Mouse (Mus musculus): ENCODE measurements around the gene Tsen15. TPM values are rescaled to one million over a fixed set of nuclear protein-coding genes. Genes with fewer than 3 reads are reported as not detected.
A peak's percentile ranks its signal among the peaks of the same experiment; 100 is the strongest.
"Not testable (repeated sequence)": the region's sequence is repeated elsewhere in the genome, so short reads cannot be mapped to it uniquely, and the experiment has no call there.

Gene Tsen15
- polyA plus RNA-seq, 1 experiment from 2014 or later: 36.4 TPM

DNA sequence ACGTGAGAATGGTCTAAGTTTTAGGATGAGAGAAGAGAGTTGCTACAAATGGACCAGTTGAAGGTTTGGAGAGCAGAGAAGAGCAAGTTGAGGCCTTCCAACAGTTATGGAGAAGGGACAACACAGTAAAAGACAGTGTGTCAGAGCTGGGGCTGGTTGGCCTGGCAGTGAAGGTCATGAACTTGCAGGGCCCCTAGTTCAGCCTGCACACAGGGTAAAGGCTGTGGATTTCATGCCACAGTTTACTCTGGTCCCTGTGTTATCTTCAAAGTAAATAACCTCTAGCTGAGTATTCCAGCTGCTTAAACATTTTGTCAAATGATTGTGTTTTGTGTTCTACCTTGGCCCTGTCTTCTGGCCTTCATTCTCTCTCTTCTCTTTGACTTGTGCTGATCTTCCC is 12.2 kb upstream of the Tsen15 start:
- ATAC-seq (ENCODE audit: low FRiP score, low TSS enrichment): no peak
- WGBS: 65% methylated on average over 1 of the region's 1 CpGs
- H3K9me3 ChIP-seq (ENCODE audit: control insufficient read depth, low read length): no peaks in the 10 kb centered on the region

DNA sequence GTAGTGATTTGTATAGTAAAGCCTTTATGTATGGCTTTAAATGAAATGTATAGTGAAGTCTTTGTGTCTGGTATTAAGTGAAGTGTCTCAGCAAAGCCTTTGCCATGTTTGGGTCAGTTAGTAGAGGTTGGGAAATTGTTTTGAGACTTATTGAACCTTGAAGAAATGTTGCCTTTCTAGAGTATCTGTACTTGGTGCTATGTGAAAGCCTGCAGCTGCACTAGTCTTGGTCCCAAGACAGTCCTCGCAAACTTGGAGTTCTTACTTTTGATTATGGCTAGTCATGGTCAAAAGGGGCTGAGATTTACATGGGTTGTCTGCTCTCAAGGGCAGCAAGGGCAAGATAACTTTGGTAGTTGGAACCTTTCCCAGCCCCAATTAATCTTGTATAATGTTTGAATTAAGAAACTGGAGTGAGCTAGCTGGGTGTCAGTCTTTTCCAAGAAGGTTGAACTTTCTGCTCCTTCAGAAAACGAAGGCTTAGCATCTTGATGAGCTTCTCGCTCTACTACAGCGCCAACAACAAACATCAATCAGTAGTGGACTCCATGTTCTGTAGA is 8.5 kb upstream of the Tsen15 start:
- Histone ChIP-seq H3K27me3 (ENCODE audit: control insufficient read depth, insufficient read depth, low read length) (peaks cover 5% of the 10 kb centered on the region; the same call in 1 of the 2 replicates), H3K4me1 (ENCODE audit: control insufficient read depth, insufficient read depth, low read length) (0 out of 2 replicates have a peak, but pooled peaks cover 2% of the 10 kb centered on the region), H3K4me2 (ENCODE audit: low read length) (no peak overlapping the region), H3K27ac (replicated peaks; ENCODE audit: low read depth, low read length) (no peak overlapping the region), H3K36me3 (ENCODE audit: control insufficient read depth, insufficient read depth, low read length) (no peaks in the 10 kb centered on the region), H3K4me3 (replicated peaks; ENCODE audit: low read depth, low read length) (no peak overlapping the region), H3K9ac (replicated peaks; ENCODE audit: low read length) (no peak overlapping the region), H3K9me3 (ENCODE audit: control insufficient read depth, low read length) (no peaks in the 10 kb centered on the region)
- DNase-seq: no peak
- ATAC-seq (ENCODE audit: low FRiP score, low TSS enrichment): no peak
- 89% methylated on average over 4 of the region's 4 CpGs for WGBS

More for the DNA sequence above, 12.2 kb upstream of the Tsen15 start:
- 0 out of 2 replicates have a peak, but pooled peaks cover 2% of the 10 kb centered on the region for H3K4me1 ChIP-seq (ENCODE audit: control insufficient read depth, insufficient read depth, low read length)
- H3K4me3 ChIP-seq (replicated peaks; ENCODE audit: low read depth, low read length): no peak overlapping the region
- H3K4me2 ChIP-seq (ENCODE audit: low read length): no peak overlapping the region
- no peak for DNase-seq
- no peaks in the 10 kb centered on the region for H3K36me3 ChIP-seq (ENCODE audit: control insufficient read depth, insufficient read depth, low read length)
- H3K27ac ChIP-seq (replicated peaks; ENCODE audit: low read depth, low read length): no peak overlapping the region
- H3K27me3 ChIP-seq (ENCODE audit: control insufficient read depth, insufficient read depth, low read length): peaks cover 10% of the 10 kb centered on the region
- no peak overlapping the region for H3K9ac ChIP-seq (replicated peaks; ENCODE audit: low read length)

DNA sequence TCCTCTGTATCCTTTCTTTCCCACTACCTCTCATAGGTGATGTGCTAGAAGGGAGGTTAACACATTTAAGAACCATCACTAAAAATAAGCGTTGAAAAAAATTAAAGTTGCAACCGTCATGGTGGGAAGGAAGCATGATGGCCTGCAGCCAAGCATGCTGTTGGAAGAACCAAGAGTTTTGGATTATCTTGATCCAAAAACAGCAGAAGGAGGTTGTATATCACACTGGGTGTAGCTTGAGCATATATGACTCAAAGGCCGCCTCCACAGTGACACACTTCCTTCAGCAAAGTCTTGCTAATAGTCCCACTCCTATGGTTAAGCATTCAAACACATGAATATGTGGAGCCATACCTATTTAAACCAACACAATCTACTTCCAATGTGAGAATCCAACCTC is 7.6 kb upstream of the Tsen15 start:
- 94% methylated on average over 3 of the region's 3 CpGs for WGBS
- ATAC-seq (ENCODE audit: low FRiP score, low TSS enrichment): no peak

DNA sequence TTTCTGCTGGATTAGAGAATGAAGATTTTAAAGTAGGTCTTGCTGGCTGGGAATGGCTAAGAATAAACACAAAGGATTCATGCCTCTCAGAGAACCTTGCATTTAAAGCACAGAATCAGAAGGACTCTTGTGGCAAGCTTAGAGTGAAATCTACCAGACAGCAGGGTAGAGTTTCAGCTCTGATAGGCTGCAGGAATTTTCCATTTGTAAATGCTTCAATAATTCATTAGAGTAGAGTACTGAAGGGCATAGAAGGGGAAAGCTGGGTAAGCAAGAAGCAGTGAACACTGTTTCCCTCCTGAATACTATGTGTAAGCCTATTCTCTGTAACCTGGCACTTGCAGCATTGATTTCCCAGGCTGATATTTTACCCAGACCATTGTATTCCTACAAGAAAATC is 2.8 kb upstream of the Tsen15 start:
- DNase-seq: peak; percentile 35
- no peaks in the 10 kb centered on the region for H3K27me3 ChIP-seq (ENCODE audit: control insufficient read depth, insufficient read depth, low read length)

More for the DNA sequence above, 7.6 kb upstream of the Tsen15 start:
- H3K9me3 ChIP-seq (ENCODE audit: control insufficient read depth, low read length): no peaks in the 10 kb centered on the region
- H3K36me3 ChIP-seq (ENCODE audit: control insufficient read depth, insufficient read depth, low read length): no peaks in the 10 kb centered on the region
- H3K27me3 ChIP-seq (ENCODE audit: control insufficient read depth, insufficient read depth, low read length): peaks cover 5% of the 10 kb centered on the region; the same call in 1 of the 2 replicates
- no peak overlapping the region for H3K4me2 ChIP-seq (ENCODE audit: low read length)
- no peak overlapping the region for H3K4me3 ChIP-seq (replicated peaks; ENCODE audit: low read depth, low read length)
- H3K4me1 ChIP-seq (ENCODE audit: control insufficient read depth, insufficient read depth, low read length): no peaks in the 10 kb centered on the region
- no peak overlapping the region for H3K9ac ChIP-seq (replicated peaks; ENCODE audit: low read length)
- H3K27ac ChIP-seq (replicated peaks; ENCODE audit: low read depth, low read length): no peak overlapping the region
- DNase-seq: no peak

DNA sequence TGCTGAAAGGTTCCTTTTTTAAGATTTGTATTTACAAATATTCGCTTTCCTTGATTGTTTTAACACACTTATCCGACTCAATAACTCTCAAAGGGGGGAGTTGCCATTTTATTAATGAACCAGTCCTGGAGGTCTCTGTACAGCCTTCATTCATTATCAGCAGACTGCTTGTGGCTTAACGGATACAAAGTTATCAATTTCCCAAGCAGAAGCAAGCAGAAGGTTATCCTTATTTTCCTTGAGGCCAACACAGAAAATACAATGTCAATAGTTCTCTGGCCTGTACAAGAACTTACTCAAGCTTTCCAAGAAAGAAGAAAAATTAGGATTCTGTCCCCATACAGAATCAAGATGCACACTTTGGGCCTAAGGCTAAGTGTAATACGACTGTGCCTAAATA is 795 bp downstream of the Tsen15 start:
- Histone ChIP-seq H3K9ac (replicated peaks; ENCODE audit: low read length) (peak overlapping the region; percentile 72), H3K4me3 (replicated peaks; ENCODE audit: low read depth, low read length) (peak overlapping the region; percentile 76), H3K4me2 (ENCODE audit: low read length) (peak overlapping the region; percentile 63)
- H3K9me3 ChIP-seq (ENCODE audit: control insufficient read depth, low read length); H3K27ac ChIP-seq (replicated peaks; ENCODE audit: low read depth, low read length); H3K4me1 ChIP-seq (ENCODE audit: control insufficient read depth, insufficient read depth, low read length); ATAC-seq (ENCODE audit: low FRiP score, low TSS enrichment); H3K27me3 ChIP-seq (ENCODE audit: control insufficient read depth, insufficient read depth, low read length); DNase-seq; H3K36me3 ChIP-seq (ENCODE audit: control insufficient read depth, insufficient read depth, low read length): not testable (repeated sequence)
- WGBS: 31% methylated on average over 2 of the region's 4 CpGs

More for the DNA sequence above, 2.8 kb upstream of the Tsen15 start:
- no peaks in the 10 kb centered on the region for H3K9me3 ChIP-seq (ENCODE audit: control insufficient read depth, low read length)
- H3K27ac ChIP-seq (replicated peaks; ENCODE audit: low read depth, low read length): no peak overlapping the region
- H3K36me3 ChIP-seq (ENCODE audit: control insufficient read depth, insufficient read depth, low read length): no peaks in the 10 kb centered on the region
- no peak overlapping the region for H3K9ac ChIP-seq (replicated peaks; ENCODE audit: low read length)
- ATAC-seq (ENCODE audit: low FRiP score, low TSS enrichment): no peak
- no peak overlapping the region for H3K4me3 ChIP-seq (replicated peaks; ENCODE audit: low read depth, low read length)
- no peaks in the 10 kb centered on the region; the same call in 1 of the 2 replicates for H3K4me1 ChIP-seq (ENCODE audit: control insufficient read depth, insufficient read depth, low read length)
- H3K4me2 ChIP-seq (ENCODE audit: low read length): no peak overlapping the region

DNA sequence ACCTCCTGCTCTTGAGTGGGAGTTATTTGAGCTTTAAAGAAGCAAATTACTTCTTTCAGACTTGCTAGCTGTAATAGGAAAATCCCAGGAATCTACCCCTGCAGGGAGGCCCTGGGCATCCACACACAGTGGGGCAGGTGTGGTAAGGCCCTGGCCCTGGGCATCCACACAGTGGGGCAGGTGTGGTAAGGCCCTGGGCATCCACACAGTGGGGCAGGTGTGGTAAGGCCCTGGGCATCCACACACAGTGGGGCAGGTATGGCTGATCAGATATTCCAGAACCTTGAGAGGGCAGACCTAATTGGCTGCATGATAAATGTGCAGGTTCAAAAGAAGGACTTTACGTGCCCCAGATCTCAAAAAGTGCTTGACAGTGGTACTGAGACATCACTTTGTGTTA is 1.9 kb downstream of the Tsen15 start:
- H3K27ac ChIP-seq (replicated peaks; ENCODE audit: low read depth, low read length): no peak overlapping the region
- no peak overlapping the region for H3K9ac ChIP-seq (replicated peaks; ENCODE audit: low read length)
- no peak overlapping the region for H3K4me2 ChIP-seq (ENCODE audit: low read length)
- 95% methylated on average over 1 of the region's 1 CpGs for WGBS
- H3K4me3 ChIP-seq (replicated peaks; ENCODE audit: low read depth, low read length): no peak overlapping the region
- DNase-seq (no peak), ATAC-seq (ENCODE audit: low FRiP score, low TSS enrichment) (no peak)
- H3K4me1 ChIP-seq (ENCODE audit: control insufficient read depth, insufficient read depth, low read length): no peaks in the 10 kb centered on the region; the same call in 1 of the 2 replicates
- no peaks in the 10 kb centered on the region for H3K9me3 ChIP-seq (ENCODE audit: control insufficient read depth, low read length)
- H3K36me3 ChIP-seq (ENCODE audit: control insufficient read depth, insufficient read depth, low read length): no peaks in the 10 kb centered on the region
- no peaks in the 10 kb centered on the region for H3K27me3 ChIP-seq (ENCODE audit: control insufficient read depth, insufficient read depth, low read length)

DNA sequence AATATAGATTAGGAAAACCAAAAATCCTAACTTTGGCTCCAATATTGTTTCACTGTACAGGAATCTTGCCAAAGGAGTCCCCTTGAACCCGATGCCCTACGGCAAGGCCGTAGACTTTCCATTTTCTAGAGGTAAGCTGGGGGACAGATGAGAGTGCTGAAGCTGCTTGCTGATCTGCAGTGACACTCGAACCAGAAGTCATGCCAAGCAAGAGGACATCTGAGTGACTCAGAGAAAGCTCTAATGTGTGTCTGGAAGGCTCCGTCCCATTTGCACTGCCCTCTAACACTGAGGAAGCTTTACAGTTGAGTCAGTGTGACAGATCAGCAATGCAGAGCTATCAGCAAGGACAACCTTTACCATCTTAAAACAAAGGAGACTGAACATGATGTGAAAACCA is 8.2 kb downstream of the Tsen15 start:
- no peak overlapping the region for H3K9ac ChIP-seq (replicated peaks; ENCODE audit: low read length)
- no peak overlapping the region for H3K27ac ChIP-seq (replicated peaks; ENCODE audit: low read depth, low read length)
- H3K9me3 ChIP-seq (ENCODE audit: control insufficient read depth, low read length): no peaks in the 10 kb centered on the region
- H3K4me3 ChIP-seq (replicated peaks; ENCODE audit: low read depth, low read length): no peak overlapping the region
- H3K27me3 ChIP-seq (ENCODE audit: control insufficient read depth, insufficient read depth, low read length): no peaks in the 10 kb centered on the region
- no peak for DNase-seq
- no peaks in the 10 kb centered on the region for H3K4me1 ChIP-seq (ENCODE audit: control insufficient read depth, insufficient read depth, low read length)
- 91% methylated on average over 5 of the region's 5 CpGs for WGBS
- H3K4me2 ChIP-seq (ENCODE audit: low read length): no peak overlapping the region
- no peak for ATAC-seq (ENCODE audit: low FRiP score, low TSS enrichment)
- 0 out of 2 replicates have a peak, but pooled peaks cover 5% of the 10 kb centered on the region for H3K36me3 ChIP-seq (ENCODE audit: control insufficient read depth, insufficient read depth, low read length)

DNA sequence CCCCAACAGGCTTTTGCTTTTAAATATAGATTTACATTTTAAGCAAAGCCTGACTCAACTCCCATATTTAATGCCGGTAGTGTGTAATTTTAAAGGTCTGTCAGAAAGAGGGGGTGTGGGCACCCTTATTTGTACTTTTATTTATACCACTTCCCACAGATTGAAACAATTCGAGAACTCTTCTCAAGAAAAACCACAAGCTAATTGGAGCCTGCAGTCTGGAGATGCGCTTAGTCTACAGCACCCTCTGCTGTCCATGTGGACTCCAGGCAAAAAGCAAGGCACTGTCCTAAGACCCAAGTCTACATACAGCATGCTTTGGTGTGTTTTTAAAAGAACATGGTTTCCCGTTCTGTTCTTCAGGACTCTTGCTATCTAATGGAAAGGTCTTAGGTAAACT is 17.3 kb downstream of the Tsen15 start:
- WGBS: 26% methylated on average over 4 of the region's 4 CpGs
- peak; percentile 90 for DNase-seq

DNA sequence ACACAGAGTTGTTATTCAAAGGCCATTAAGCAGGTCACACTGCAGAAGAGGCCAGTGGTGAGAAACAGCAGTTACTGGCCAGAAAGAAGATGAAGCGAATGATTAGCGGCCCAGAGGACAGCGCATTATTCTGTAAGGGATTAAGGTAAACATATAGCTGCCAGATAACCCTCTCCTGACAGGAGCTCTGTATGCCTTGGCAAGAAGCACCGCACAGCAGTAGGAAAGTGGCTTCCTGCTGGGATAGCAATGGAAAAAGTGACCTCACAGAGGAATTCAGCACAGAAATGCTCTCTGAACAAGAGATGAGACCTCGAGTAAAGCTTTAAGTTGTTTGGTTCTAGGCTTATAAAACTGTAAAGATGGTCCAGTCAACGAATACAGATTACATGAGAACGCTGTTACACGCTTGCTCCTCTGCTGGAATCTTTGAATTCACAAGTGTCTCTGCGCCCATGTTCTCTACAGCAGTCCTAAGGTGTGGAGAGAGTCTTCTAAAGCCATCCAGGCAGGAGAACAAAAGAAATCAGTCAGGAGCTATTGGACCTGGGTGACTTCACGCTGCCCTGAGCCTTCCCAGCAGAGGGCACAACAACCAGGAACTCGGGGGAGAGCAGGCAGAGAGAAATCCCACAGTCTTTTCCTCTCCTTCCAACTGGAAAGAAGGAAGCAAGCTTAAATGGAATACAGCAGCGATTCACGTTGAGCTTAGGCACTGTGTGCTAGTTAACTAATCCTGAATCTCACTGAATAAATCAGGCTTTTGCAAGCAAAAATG is 18.0 kb downstream of the Tsen15 start:
- Histone ChIP-seq H3K36me3 (ENCODE audit: control insufficient read depth, insufficient read depth, low read length) (no peaks in the 10 kb centered on the region), H3K4me1 (ENCODE audit: control insufficient read depth, insufficient read depth, low read length) (no peaks in the 10 kb centered on the region), H3K27ac (replicated peaks; ENCODE audit: low read depth, low read length) (no peak overlapping the region), H3K4me3 (replicated peaks; ENCODE audit: low read depth, low read length) (no peak overlapping the region), H3K9me3 (ENCODE audit: control insufficient read depth, low read length) (no peaks in the 10 kb centered on the region), H3K9ac (replicated peaks; ENCODE audit: low read length) (no peak overlapping the region), H3K4me2 (ENCODE audit: low read length) (no peak overlapping the region), H3K27me3 (ENCODE audit: control insufficient read depth, insufficient read depth, low read length) (no peaks in the 10 kb centered on the region)
- DNase-seq: peak; percentile 14
- ATAC-seq (ENCODE audit: low FRiP score, low TSS enrichment): no peak
- WGBS: 51% methylated on average over 13 of the region's 13 CpGs

More for the DNA sequence above, 17.3 kb downstream of the Tsen15 start:
- H3K27ac ChIP-seq (replicated peaks; ENCODE audit: low read depth, low read length): no peak overlapping the region
- ATAC-seq (ENCODE audit: low FRiP score, low TSS enrichment): no peak
- H3K36me3 ChIP-seq (ENCODE audit: control insufficient read depth, insufficient read depth, low read length): no peaks in the 10 kb centered on the region
- H3K4me1 ChIP-seq (ENCODE audit: control insufficient read depth, insufficient read depth, low read length): no peaks in the 10 kb centered on the region
- no peaks in the 10 kb centered on the region for H3K27me3 ChIP-seq (ENCODE audit: control insufficient read depth, insufficient read depth, low read length)
- H3K4me2 ChIP-seq (ENCODE audit: low read length): no peak overlapping the region
- no peak overlapping the region for H3K9ac ChIP-seq (replicated peaks; ENCODE audit: low read length)
- no peak overlapping the region for H3K4me3 ChIP-seq (replicated peaks; ENCODE audit: low read depth, low read length)
- no peaks in the 10 kb centered on the region for H3K9me3 ChIP-seq (ENCODE audit: control insufficient read depth, low read length)

Measured in midbrain, embryonic 14.5 days (tissue).